Mouse (Mus musculus) layer of hippocampus, postnatal 10 days (tissue): ENCODE measurements around the gene Pde4d. TPM values are rescaled to one million over a fixed set of nuclear protein-coding genes. Genes with fewer than 3 reads are reported as not detected.
A peak's percentile ranks its signal among the peaks of the same experiment; 100 is the strongest.
"Not testable (repeated sequence)": the region's sequence is repeated elsewhere in the genome, so short reads cannot be mapped to it uniquely, and the experiment has no call there.

Experiments used
- DNase-seq, 2 experiments: peaks; one replicate each; pipeline ENCODE4 v3.0.0; 2021; ENCODE audit warnings: low spot score in 2 of 2
- total RNA-seq, 2 experiments: library from RNA; stranded (reverse); gene quantifications; 2 replicates each; pipeline ENCODE4 v1.2.3; 2021

The Pde4d gene
- total RNA-seq, 2 experiments from 2014 or later, result 77.6 to 81.2 TPM

GRCm38 (mm10) chr13:108685817-108686216 is 236.1 kb downstream of the Pde4d start:
- DNase-seq, result no peak

GRCm38 (mm10) chr13:108686262-108686661 is 236.5 kb downstream of the Pde4d start:
- no peak for DNase-seq

- DNase-seq, result no peak
Observed at GRCm38 (mm10) chr13:108686807-108687206, 237.1 kb downstream of the Pde4d start.

GRCm38 (mm10) chr13:108692883-108693550 is 243.3 kb downstream of the Pde4d start:
- DNase-seq, result peak; percentile 19 to 31

- no peak for DNase-seq
Observed at GRCm38 (mm10) chr13:108705441-108705840, 255.7 kb downstream of the Pde4d start.

GRCm38 (mm10) chr13:108714032-108714431 is 264.3 kb downstream of the Pde4d start:
- DNase-seq, result no peak

GRCm38 (mm10) chr13:108715029-108715428 is 265.3 kb downstream of the Pde4d start:
- DNase-seq, result no peak

- DNase-seq, result peak; percentile 12 to 28
Observed at GRCm38 (mm10) chr13:108722234-108722633, 272.5 kb downstream of the Pde4d start.

GRCm38 (mm10) chr13:108734356-108734755 is 284.6 kb downstream of the Pde4d start:
- not testable (repeated sequence) for DNase-seq

- no peak for DNase-seq
Observed at GRCm38 (mm10) chr13:108751155-108751840, 301.6 kb downstream of the Pde4d start.

- DNase-seq, result no peak
Observed at GRCm38 (mm10) chr13:108757477-108757876, 307.7 kb downstream of the Pde4d start.

GRCm38 (mm10) chr13:108758331-108758730 is 308.6 kb downstream of the Pde4d start:
- DNase-seq, result no peak

- DNase-seq, result no peak
Observed at GRCm38 (mm10) chr13:108759140-108759539, 309.4 kb downstream of the Pde4d start.

GRCm38 (mm10) chr13:108763295-108763694 is 313.5 kb downstream of the Pde4d start:
- DNase-seq, result no peak

- peak in 1 of 2 experiments; percentile 4 for DNase-seq
Observed at GRCm38 (mm10) chr13:108766020-108766727, 316.4 kb downstream of the Pde4d start.

- DNase-seq, result no peak
Observed at GRCm38 (mm10) chr13:108769465-108770056, 319.8 kb downstream of the Pde4d start.

- no peak for DNase-seq
Observed at GRCm38 (mm10) chr13:108772386-108772785, 322.6 kb downstream of the Pde4d start.

- DNase-seq, result no peak
Observed at GRCm38 (mm10) chr13:108774981-108775380, 325.2 kb downstream of the Pde4d start.

GRCm38 (mm10) chr13:108775882-108776281 is 326.1 kb downstream of the Pde4d start:
- DNase-seq, result no peak

GRCm38 (mm10) chr13:108797620-108798019 is 347.9 kb downstream of the Pde4d start:
- not testable (repeated sequence) for DNase-seq

- DNase-seq, result no peak
Observed at GRCm38 (mm10) chr13:108809191-108809590, 359.4 kb downstream of the Pde4d start.

GRCm38 (mm10) chr13:108812956-108813355 is 363.2 kb downstream of the Pde4d start:
- DNase-seq, result peak; percentile 36 to 54
